Mouse (Mus musculus): Measurements from ENCODE around the gene Wnt7a. TPM values are rescaled to one million over a fixed set of nuclear protein-coding genes. Genes with fewer than 3 reads are reported as not detected.

Gene Wnt7a
- polyA plus RNA-seq, 1 experiment = not detected

- H3K79me2 ChIP-seq (ENCODE audit: control insufficient read depth, insufficient read depth) = no peaks in the 10 kb centered on the region
- no peak for TF ChIP-seq CEBPB (IDR thresholded peaks at IDR 0.05; ENCODE audit: low read depth)
- no peak for TF ChIP-seq FOSL1 (IDR thresholded peaks at IDR 0.05; ENCODE audit: insufficient read depth, low read length, poor library complexity, severe bottlenecking)
- TF ChIP-seq MAX (IDR thresholded peaks at IDR 0.05) = no peak
- no peak for TF ChIP-seq MYOG (IDR thresholded peaks at IDR 0.05; ENCODE audit: control insufficient read depth, extremely low read depth, insufficient read length)
- TF ChIP-seq CTCF (IDR thresholded peaks at IDR 0.05; ENCODE audit: control insufficient read depth, insufficient read depth, insufficient read length) = no peak
- TF ChIP-seq USF1 (IDR thresholded peaks at IDR 0.05; ENCODE audit: low read depth) = no peak
- no peak for TF ChIP-seq MYOD1 (IDR thresholded peaks at IDR 0.05; ENCODE audit: control insufficient read depth, insufficient read length, low read depth)
- H3K36me3 ChIP-seq (ENCODE audit: control insufficient read depth, insufficient read depth) = no peaks in the 10 kb centered on the region
- no peaks in the 10 kb centered on the region for H3K79me3 ChIP-seq (ENCODE audit: low read depth)
- peaks cover 44% of the 10 kb centered on the region for H3K27me3 ChIP-seq (ENCODE audit: control insufficient read depth, insufficient read depth, insufficient read length)
- no peak overlapping the region for H3ac ChIP-seq (ENCODE audit: control insufficient read depth, insufficient read length, low read depth)
- no peak overlapping the region for H3K4me3 ChIP-seq (ENCODE audit: insufficient read depth, poor library complexity, severe bottlenecking)
Observed at GRCm38 (mm10) chr6:91416146-91416545, 5.0 kb upstream of the Wnt7a start.

- H3K79me2 ChIP-seq (ENCODE audit: control insufficient read depth, insufficient read depth) = no peaks in the 10 kb centered on the region
- no peak overlapping the region for H3K4me3 ChIP-seq (ENCODE audit: insufficient read depth, poor library complexity, severe bottlenecking)
- no peak overlapping the region for H3ac ChIP-seq (ENCODE audit: control insufficient read depth, insufficient read length, low read depth)
- H3K36me3 ChIP-seq (ENCODE audit: control insufficient read depth, insufficient read depth) = no peaks in the 10 kb centered on the region
- no peaks in the 10 kb centered on the region for H3K79me3 ChIP-seq (ENCODE audit: low read depth)
- peak; percentile 26 for TF ChIP-seq CTCF (IDR thresholded peaks at IDR 0.05; ENCODE audit: control insufficient read depth, insufficient read depth, insufficient read length)
- no peak for TF ChIP-seq MAX (IDR thresholded peaks at IDR 0.05)
- no peak for TF ChIP-seq MYOG (IDR thresholded peaks at IDR 0.05; ENCODE audit: control insufficient read depth, extremely low read depth, insufficient read length)
- peaks cover 56% of the 10 kb centered on the region for H3K27me3 ChIP-seq (ENCODE audit: control insufficient read depth, insufficient read depth, insufficient read length)
Observed at GRCm38 (mm10) chr6:91414890-91415289, 3.7 kb upstream of the Wnt7a start.

GRCm38 (mm10) chr6:91411369-91411981, 312 bp upstream of the Wnt7a start:
- Histone ChIP-seq H3ac (ENCODE audit: control insufficient read depth, insufficient read length, low read depth) (no peak overlapping the region), H3K36me3 (ENCODE audit: control insufficient read depth, insufficient read depth) (no peaks in the 10 kb centered on the region), H3K27me3 (ENCODE audit: control insufficient read depth, insufficient read depth, insufficient read length) (peaks cover 74% of the 10 kb centered on the region), H3K4me3 (ENCODE audit: insufficient read depth, poor library complexity, severe bottlenecking) (no peak overlapping the region), H3K79me2 (ENCODE audit: control insufficient read depth, insufficient read depth) (no peaks in the 10 kb centered on the region), H3K79me3 (ENCODE audit: low read depth) (no peaks in the 10 kb centered on the region)
- peak; percentile 75 for TF ChIP-seq CTCF (IDR thresholded peaks at IDR 0.05; ENCODE audit: control insufficient read depth, insufficient read depth, insufficient read length)
- no peak for TF ChIP-seq MAX (IDR thresholded peaks at IDR 0.05)

- H3K36me3 ChIP-seq (ENCODE audit: control insufficient read depth, insufficient read depth) = no peaks in the 10 kb centered on the region
- no peak for TF ChIP-seq FOSL1 (IDR thresholded peaks at IDR 0.05; ENCODE audit: insufficient read depth, low read length, poor library complexity, severe bottlenecking)
- no peak for TF ChIP-seq CTCF (IDR thresholded peaks at IDR 0.05; ENCODE audit: control insufficient read depth, insufficient read depth, insufficient read length)
- no peak for TF ChIP-seq MYOG (IDR thresholded peaks at IDR 0.05; ENCODE audit: control insufficient read depth, extremely low read depth, insufficient read length)
- no peak for TF ChIP-seq CEBPB (IDR thresholded peaks at IDR 0.05; ENCODE audit: low read depth)
- no peak for TF ChIP-seq USF1 (IDR thresholded peaks at IDR 0.05; ENCODE audit: low read depth)
- no peaks in the 10 kb centered on the region for H3K79me2 ChIP-seq (ENCODE audit: control insufficient read depth, insufficient read depth)
- no peaks in the 10 kb centered on the region for H3K79me3 ChIP-seq (ENCODE audit: low read depth)
- no peak overlapping the region for H3ac ChIP-seq (ENCODE audit: control insufficient read depth, insufficient read length, low read depth)
- H3K27me3 ChIP-seq (ENCODE audit: control insufficient read depth, insufficient read depth, insufficient read length) = peaks cover 78% of the 10 kb centered on the region
- no peak overlapping the region for H3K4me3 ChIP-seq (ENCODE audit: insufficient read depth, poor library complexity, severe bottlenecking)
Observed at GRCm38 (mm10) chr6:91410168-91410780, 889 bp downstream of the Wnt7a start.

GRCm38 (mm10) chr6:91409448-91410167, 1.6 kb downstream of the Wnt7a start:
- Histone ChIP-seq H3K4me3 (ENCODE audit: insufficient read depth, poor library complexity, severe bottlenecking) (no peak overlapping the region), H3K36me3 (ENCODE audit: control insufficient read depth, insufficient read depth) (no peaks in the 10 kb centered on the region), H3K27me3 (ENCODE audit: control insufficient read depth, insufficient read depth, insufficient read length) (peaks cover 81% of the 10 kb centered on the region), H3ac (ENCODE audit: control insufficient read depth, insufficient read length, low read depth) (no peak overlapping the region), H3K79me3 (ENCODE audit: low read depth) (no peaks in the 10 kb centered on the region), H3K79me2 (ENCODE audit: control insufficient read depth, insufficient read depth) (no peaks in the 10 kb centered on the region)
- TF ChIP-seq MAX (IDR thresholded peaks at IDR 0.05) (no peak), CTCF (IDR thresholded peaks at IDR 0.05; ENCODE audit: control insufficient read depth, insufficient read depth, insufficient read length) (no peak), MYOG (IDR thresholded peaks at IDR 0.05; ENCODE audit: control insufficient read depth, extremely low read depth, insufficient read length) (no peak), MYOD1 (IDR thresholded peaks at IDR 0.05; ENCODE audit: control insufficient read depth, insufficient read length, low read depth) (no peak), CEBPB (IDR thresholded peaks at IDR 0.05; ENCODE audit: low read depth) (no peak), FOSL1 (IDR thresholded peaks at IDR 0.05; ENCODE audit: insufficient read depth, low read length, poor library complexity, severe bottlenecking) (no peak), USF1 (IDR thresholded peaks at IDR 0.05; ENCODE audit: low read depth) (no peak)

GRCm38 (mm10) chr6:91408616-91409015, 2.5 kb downstream of the Wnt7a start:
- TF ChIP-seq CEBPB (IDR thresholded peaks at IDR 0.05; ENCODE audit: low read depth) = no peak
- TF ChIP-seq MYOD1 (IDR thresholded peaks at IDR 0.05; ENCODE audit: control insufficient read depth, insufficient read length, low read depth) = no peak
- no peak for TF ChIP-seq MAX (IDR thresholded peaks at IDR 0.05)
- TF ChIP-seq CTCF (IDR thresholded peaks at IDR 0.05; ENCODE audit: control insufficient read depth, insufficient read depth, insufficient read length) = no peak
- no peak for TF ChIP-seq MYOG (IDR thresholded peaks at IDR 0.05; ENCODE audit: control insufficient read depth, extremely low read depth, insufficient read length)
- no peak for TF ChIP-seq FOSL1 (IDR thresholded peaks at IDR 0.05; ENCODE audit: insufficient read depth, low read length, poor library complexity, severe bottlenecking)
- TF ChIP-seq USF1 (IDR thresholded peaks at IDR 0.05; ENCODE audit: low read depth) = no peak
- Histone ChIP-seq H3K27me3 (ENCODE audit: control insufficient read depth, insufficient read depth, insufficient read length) (peaks cover 85% of the 10 kb centered on the region), H3K36me3 (ENCODE audit: control insufficient read depth, insufficient read depth) (no peaks in the 10 kb centered on the region)

More at GRCm38 (mm10) chr6:91408616-91409015, 2.5 kb downstream of the Wnt7a start:
- Histone ChIP-seq H3ac (ENCODE audit: control insufficient read depth, insufficient read length, low read depth) (no peak overlapping the region), H3K79me2 (ENCODE audit: control insufficient read depth, insufficient read depth) (no peaks in the 10 kb centered on the region), H3K79me3 (ENCODE audit: low read depth) (no peaks in the 10 kb centered on the region), H3K4me3 (ENCODE audit: insufficient read depth, poor library complexity, severe bottlenecking) (no peak overlapping the region)

Measured in C2C12 (cell line).